Mouse (Mus musculus) natural killer cell, adult 2 months (primary cell): ENCODE measurements around the gene Gm8206.
A peak's percentile ranks its signal among the peaks of the same experiment; 100 is the strongest.
"Not testable (repeated sequence)": the region's sequence is repeated elsewhere in the genome, so short reads cannot be mapped to it uniquely, and the experiment has no call there.

ENCODE experiments used
- DNase-seq, 2 experiments: peaks; one replicate each; pipeline ENCODE4 v3.0.0; 2022; ENCODE audit warnings: low spot score in 2 of 2

The Gm8206 gene

DNA sequence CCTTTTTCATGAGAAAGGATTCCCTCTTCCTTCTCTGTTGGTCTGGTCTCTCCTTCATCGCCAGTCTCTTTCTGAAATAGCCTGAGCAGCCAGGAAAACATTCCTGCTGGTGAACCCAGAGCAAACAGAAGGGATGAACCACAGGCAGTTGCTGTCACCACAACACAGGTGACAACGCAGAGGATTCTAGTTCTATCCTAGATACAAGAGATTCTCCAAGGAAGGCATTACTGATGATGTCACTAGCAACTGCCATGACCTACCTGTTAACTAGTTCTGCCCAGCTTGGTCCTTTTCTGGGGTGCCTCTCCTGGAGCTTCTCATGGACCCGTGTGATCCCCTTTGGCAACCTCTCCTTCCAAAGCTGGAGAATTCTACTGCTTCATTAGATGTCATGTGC lies at the start of gene Gm8206:
TSS of gene Gm8206 (minus strand) at position 101 of the 400 bp plus-strand sequence.
- not testable (repeated sequence) for DNase-seq

GRCm38 (mm10) chr14:6125707-6126106 lies 32.0 kb upstream of the Gm8206 start, which contains the start of gene Gm3476:
Gene Gm3476 (minus strand): TSS chr14:6125807.
- not testable (repeated sequence) for DNase-seq

- DNase-seq: not testable (repeated sequence)
These were observed 14.7 kb upstream of the Gm8206 start, which contains the start of gene Gm3468 for GRCm38 (mm10) chr14:6108272-6108925. Gene Gm3468 (minus strand): TSS chr14:6108665.

- not testable (repeated sequence) for DNase-seq
These were observed 13.8 kb upstream of the Gm8206 start for GRCm38 (mm10) chr14:6107500-6107899.

DNA sequence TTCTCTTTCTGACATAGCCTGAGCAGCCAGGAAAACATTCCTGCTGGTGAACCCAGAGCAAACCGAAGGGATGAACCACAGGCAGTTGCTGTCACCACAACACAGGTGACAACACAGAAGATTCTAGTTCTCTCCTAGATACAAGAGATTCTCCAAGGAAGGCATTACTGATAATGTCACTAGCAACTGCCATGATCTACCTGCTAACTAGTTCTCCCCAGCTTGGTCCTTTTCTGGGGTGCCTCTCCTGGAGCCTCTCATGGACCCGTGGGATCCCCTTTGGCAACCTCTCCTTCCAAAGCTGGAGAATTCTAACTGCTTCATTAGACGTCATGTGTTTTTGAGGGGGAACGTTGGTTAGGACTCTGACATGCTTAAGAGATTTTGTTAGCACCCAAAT lies 35.6 kb downstream of the Gm8206 start, which contains the start of gene Gm6337:
TSS of gene Gm6337 (minus strand) at position 101 of the 400 bp plus-strand sequence.
- DNase-seq: not testable (repeated sequence)

GRCm38 (mm10) chr14:5987136-5987535 lies 106.6 kb downstream of the Gm8206 start:
- DNase-seq: peak in 1 of 2 experiments; percentile 7

GRCm38 (mm10) chr14:5979037-5979436 lies 114.7 kb downstream of the Gm8206 start, which contains the start of gene Gm3453:
Gene Gm3453 (minus strand): TSS chr14:5979137.
- not testable (repeated sequence) for DNase-seq
